Mouse (Mus musculus) Muller cell, postnatal 12 days (primary cell): ENCODE results near the gene Litaf.
"Not testable (repeated sequence)": the region's sequence is repeated elsewhere in the genome, so short reads cannot be mapped to it uniquely, and the experiment has no call there.

Experiments used
- DNase-seq: peaks from one replicate; pipeline ENCODE4 v3.0.0-alpha.2; 2015; ENCODE audit errors: inconsistent ontology term

Litaf gene

DNA sequence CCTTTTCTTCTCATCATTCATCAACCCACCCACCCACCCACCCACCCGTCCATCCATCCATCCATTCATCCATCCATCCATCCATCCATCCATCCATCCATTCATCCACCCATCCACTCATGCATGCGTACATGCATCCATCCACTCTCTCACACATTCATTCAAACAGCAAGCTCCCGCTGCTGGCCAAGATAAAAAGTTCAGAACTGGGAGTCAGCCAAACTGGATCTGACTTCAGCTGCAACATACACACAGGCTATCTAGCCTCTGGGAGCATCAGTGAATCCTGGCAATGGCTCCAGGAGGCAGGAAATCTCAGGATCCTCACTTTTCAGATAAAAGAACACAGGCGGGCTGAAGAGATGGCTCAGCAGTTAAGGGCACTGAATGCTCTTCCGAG, 42.3 kb downstream of the Litaf start:
- no peak for DNase-seq

DNA sequence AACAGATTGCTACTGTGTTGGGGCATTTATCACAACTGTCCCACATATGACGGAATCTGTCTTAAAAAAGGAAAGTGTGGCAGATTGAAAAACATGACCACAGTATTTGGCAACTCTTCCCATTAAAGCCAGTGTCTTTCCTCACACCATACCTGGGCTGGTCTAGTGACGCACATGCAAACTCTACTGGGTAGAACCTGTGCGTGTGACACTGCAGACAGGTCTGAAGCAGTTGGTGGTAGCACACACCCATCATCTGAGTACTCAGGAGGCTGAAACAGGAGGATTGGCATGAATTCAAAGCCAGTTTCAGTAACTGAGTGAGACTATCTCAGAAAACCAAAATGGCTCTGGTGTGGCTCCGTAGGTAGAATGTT, 43.9 kb downstream of the Litaf start:
- no peak for DNase-seq

- DNase-seq = peak; percentile 85
These were observed 44.4 kb downstream of the Litaf start for GRCm38 (mm10) chr16:11021403-11022112.

DNA sequence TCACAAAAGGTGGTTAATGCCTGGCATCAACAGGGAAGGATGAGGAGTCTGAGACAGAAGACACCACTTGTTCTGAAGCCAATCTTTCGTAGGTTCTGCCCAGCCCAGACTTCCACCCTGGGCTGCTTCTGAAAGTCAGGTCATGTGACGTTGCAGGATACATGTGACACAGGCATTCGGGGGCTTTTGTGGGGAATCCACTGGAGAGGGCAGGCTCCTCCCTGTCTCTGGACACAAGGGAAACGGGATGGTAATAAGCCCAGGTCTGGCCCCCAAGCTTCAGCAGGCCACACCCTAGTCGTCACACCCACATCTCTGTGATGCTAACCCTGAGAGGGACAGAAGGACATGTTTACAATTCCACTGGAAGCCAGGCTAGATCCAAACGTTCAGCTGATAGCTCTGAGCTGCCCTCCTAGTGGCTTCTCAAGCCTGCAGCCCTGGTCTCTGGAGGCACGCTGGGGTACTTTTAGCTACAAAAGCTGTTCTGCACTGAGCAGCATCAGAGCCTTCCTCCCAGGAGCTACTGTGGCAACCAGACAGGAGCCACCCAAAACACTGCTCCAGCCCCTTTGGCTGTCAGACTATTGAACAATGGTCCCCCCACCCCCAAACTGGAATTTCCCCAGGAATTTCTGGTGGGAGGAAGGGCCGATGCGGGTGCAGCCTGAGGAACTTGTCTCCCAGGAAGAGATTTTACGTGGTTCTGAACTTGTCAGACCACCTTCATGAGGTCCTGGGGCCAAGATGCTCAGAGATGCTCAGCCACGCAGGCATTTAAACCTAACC, 48.0 kb downstream of the Litaf start:
- DNase-seq = peak; percentile 52

DNA sequence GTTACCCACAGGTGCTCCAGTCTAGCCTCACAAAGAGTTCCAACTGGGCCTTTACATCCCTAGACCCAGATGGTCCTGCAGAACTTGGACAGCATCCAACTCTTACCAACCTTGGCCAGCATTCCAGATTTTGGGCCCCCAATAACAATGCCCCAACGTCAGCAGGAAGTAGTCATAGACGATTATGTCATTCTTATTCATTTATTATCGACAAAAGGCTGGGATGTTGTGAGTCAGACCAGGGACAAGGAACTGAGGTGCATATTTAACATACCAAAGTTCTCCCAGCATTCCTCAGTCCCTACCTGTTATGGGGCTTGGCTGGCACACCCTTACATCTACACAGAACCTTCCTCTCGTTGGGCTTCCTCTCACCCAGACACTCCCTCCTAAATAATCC, 49.6 kb downstream of the Litaf start:
- peak; percentile 90 for DNase-seq

DNA sequence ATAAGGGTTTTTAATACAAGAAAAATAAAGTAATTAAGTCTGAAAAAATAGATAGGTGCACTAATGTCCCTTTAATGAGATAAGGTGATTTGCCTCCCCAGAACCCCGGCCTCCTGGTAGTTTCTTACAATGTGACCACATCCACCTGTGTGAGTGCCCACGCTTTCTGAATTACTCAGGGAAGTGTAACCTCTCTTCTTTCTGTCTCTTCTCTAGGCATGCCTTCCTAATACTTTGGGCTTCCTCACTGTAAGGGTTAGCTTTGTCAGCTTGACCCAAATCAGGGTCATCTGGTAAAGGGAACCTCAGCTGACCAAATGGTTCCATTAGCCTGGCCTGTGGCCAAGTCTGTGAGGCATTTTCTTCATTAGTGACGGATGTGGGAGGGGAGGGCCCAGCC, 51.5 kb downstream of the Litaf start:
- no peak for DNase-seq

DNA sequence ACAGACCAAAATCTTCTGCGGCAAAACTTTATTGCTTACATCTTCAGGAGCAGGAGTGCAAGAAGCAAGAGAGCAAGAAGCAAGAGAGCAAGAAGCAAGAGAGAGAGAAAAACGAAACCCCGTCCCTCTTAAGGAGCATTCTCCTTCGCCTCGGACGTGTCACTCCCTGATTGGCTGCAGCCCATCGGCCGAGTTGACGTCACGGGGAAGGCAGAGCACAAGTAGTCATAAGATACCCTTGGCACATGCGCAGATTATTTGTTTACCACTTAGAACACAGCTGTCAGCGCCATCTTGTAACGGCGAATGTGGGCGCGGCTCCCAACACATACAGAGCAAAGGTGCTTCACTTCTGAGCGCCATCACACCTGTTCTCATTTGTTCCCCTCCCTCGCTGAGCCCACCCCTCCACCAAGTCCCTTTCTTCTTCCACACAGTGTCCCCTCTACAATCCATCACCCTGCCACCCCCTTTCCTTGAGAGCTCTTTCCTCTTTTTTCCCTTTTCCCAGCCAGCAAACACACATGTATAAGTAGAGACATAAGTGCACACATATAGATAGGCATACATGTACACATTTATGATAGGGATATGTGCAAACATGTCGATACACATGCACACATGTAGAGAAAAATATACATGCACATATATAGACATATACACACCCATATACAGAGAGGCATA, 52.4 kb downstream of the Litaf start:
- not testable (repeated sequence) for DNase-seq

DNA sequence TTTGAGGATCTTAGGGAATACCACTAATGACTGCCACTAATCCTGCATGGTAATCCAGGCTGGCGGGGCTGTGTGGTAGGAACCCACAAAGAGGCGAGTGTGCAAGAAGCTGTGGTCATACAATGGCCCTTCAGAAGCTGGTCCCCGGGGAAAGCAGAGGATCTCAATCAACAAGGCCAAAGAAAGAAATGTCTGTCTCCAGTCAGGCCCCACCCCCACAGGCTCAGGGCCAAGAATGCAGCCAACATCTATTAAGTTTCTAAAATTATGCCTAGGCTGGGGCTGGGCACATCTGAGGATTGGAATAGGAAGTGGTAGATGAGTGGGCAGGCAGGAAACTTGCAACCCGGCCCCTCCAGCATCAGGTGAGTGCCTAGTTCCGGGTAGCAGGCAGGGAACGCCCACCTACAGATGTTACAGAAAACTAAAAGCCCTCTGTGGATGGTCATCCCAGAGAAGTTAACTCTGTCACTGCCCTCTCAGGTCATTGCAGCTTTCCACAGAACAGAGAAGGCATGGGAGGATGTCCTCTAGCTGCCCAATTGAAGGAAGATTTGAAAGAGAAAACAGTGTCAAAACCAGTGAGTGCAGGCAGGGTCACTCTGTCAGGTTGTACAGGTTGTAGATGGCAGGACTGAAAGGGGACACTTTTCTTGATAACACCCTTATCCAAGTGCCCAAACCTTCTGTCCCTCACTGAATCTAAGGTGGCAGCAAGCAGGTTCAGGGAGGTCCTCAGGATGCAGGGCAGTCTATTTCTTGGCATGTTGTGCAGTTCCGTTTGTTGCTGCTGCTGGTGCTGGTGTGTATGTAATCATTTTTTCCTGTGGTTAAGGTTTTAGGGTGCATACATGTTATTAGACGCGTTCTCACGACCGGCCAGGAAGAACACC, 53.1 kb downstream of the Litaf start:
- peak; percentile 96 for DNase-seq

- DNase-seq = no peak
These were observed 54.0 kb downstream of the Litaf start for GRCm38 (mm10) chr16:11011939-11012338.

GRCm38 (mm10) chr16:11011206-11011605, 54.8 kb downstream of the Litaf start:
- DNase-seq = no peak

DNA sequence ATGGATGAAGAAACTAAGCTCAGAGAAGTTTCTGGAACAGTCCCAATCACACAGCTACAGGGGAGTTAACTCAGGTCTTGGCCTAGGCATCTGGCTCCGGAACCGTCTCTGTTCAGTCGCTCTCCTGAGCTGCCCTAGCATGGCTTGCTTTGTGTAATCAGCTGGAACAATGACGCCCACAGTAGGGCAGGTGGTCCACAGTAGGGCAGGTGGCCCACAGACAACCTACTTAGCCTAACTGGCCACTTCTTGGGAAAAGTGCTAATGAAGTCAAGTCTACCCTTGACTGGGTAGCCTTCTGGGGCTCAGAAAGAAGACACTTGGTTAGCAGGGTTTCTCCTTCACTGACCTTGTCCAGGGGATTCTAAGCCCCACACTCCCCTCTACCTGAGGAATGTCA, 55.7 kb downstream of the Litaf start:
- DNase-seq = no peak

- DNase-seq = peak; percentile 66
These were observed 57.6 kb downstream of the Litaf start for GRCm38 (mm10) chr16:11008162-11008991.

GRCm38 (mm10) chr16:11006100-11006499, 59.9 kb downstream of the Litaf start:
- no peak for DNase-seq

DNA sequence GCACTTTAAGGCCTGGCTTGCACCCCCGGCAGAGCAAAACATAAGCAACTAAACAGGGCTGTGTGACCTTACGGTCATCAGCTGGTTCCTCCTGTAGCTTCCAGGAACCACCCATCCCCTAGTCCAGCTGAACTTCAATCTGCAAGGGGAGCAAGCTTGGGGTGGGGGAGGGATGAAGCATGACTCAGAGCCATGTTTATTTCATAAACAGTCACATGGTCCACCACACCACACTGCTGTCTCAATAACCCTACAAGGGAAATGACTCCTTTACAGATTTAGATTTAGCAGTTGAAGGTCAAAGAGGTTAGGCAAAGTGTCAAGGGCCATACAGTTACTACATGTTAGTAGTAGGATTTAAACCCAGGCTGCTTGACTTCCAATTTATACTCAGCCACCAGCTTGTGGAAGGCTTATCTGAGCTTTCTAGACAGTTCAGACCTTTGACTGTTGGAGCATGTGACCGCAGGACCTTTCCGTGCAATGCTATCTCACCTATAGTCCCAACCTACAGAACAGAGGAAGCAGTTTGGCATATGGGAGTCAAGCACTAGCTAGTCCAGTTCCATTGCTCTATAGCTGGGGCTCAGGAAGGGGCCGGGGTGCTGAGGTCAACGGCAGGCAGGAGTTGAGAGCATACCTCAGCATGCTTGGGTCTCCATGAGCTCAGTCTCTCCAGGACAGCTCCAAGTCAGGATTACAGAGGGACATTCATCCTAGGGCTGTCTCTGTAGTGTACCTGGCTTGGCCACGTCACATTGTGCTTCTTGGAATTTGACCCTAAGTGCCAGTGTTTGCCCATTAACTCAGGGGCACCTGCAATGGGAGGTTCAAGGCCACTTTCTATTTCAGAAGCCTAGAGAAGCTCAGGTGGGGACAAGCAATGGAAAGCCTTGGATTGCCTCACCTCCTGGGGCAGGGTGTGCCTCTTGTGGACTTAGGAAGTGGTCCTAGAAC, 64.0 kb downstream of the Litaf start:
- DNase-seq = no peak

- DNase-seq = no peak
These were observed 66.1 kb downstream of the Litaf start for GRCm38 (mm10) chr16:10999809-11000208.

GRCm38 (mm10) chr16:10998224-10998623, 67.7 kb downstream of the Litaf start:
- no peak for DNase-seq

- DNase-seq = no peak
These were observed 69.4 kb downstream of the Litaf start for GRCm38 (mm10) chr16:10996576-10996975.

DNA sequence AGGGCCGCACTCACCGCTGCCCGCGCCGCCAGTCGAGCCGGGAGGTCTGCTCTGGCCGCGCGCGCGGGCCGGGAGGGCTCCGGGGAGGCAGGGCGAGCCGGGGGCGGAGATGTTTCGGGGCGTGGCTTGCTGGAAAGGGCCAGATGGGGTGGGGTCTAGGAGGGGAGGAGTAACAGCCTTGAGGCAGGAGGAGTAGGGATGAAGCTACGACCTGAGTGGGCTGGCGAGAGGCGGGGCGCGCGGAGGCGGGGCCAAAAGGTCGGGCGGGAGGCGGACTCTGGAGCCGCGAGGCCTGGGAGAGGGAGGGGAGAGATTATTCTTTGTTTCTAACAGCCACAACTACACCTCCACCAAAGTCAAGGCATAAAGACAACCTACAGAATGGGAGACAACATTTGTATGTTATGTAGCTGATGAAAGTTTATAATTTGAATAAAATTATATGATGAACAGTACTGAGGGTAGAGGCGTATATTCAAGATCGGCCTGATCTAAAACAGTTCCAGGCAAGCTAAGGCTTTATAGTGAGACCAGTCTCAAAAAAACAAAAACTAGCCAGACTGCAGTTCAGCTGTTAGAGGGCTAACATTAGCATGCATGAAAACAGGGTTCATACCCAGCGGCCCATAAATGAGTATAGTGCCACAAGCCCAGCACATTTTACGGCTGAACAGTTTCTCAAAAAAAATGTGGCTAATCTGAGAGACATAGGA, 72.8 kb downstream of the Litaf start:
- DNase-seq = peak; percentile 99
